Mouse (Mus musculus): Measurements from ENCODE around the gene Klrb1b.
A peak's percentile ranks its signal among the peaks of the same experiment; 100 is the strongest.
"Not testable (repeated sequence)": the region's sequence is repeated elsewhere in the genome, so short reads cannot be mapped to it uniquely, and the experiment has no call there.

Gene Klrb1b

GRCm38 (mm10) chr6:128841327-128842089 is 15.4 kb upstream of the Klrb1b start:
- DNase-seq (ENCODE audit: low read depth, low spot score), result no peak

- not testable (repeated sequence) for DNase-seq (ENCODE audit: low read depth, low spot score)
Measured at GRCm38 (mm10) chr6:128840669-128841068, 14.5 kb upstream of the Klrb1b start.

- no peak for DNase-seq (ENCODE audit: low read depth, low spot score)
Measured at GRCm38 (mm10) chr6:128839921-128840320, 13.8 kb upstream of the Klrb1b start.

GRCm38 (mm10) chr6:128839266-128839771 is 13.2 kb upstream of the Klrb1b start:
- no peak for DNase-seq (ENCODE audit: low read depth, low spot score)

- DNase-seq (ENCODE audit: low read depth, low spot score), result peak; percentile 85
Measured at GRCm38 (mm10) chr6:128838342-128839265, 12.5 kb upstream of the Klrb1b start.

GRCm38 (mm10) chr6:128837454-128838341 is 11.6 kb upstream of the Klrb1b start:
- DNase-seq (ENCODE audit: low read depth, low spot score), result no peak

- no peak for DNase-seq (ENCODE audit: low read depth, low spot score)
Measured at GRCm38 (mm10) chr6:128836955-128837334, 10.8 kb upstream of the Klrb1b start.

- DNase-seq (ENCODE audit: low read depth, low spot score), result no peak
Measured at GRCm38 (mm10) chr6:128836191-128836954, 10.2 kb upstream of the Klrb1b start.

GRCm38 (mm10) chr6:128835571-128835970 is 9.4 kb upstream of the Klrb1b start:
- DNase-seq (ENCODE audit: low read depth, low spot score), result no peak

GRCm38 (mm10) chr6:128833046-128833445 is 6.9 kb upstream of the Klrb1b start:
- DNase-seq (ENCODE audit: low read depth, low spot score), result no peak

- no peak for DNase-seq (ENCODE audit: low read depth, low spot score)
Measured at GRCm38 (mm10) chr6:128829837-128830236, 3.7 kb upstream of the Klrb1b start.

GRCm38 (mm10) chr6:128826781-128827180 is 650 bp upstream of the Klrb1b start:
- DNase-seq (ENCODE audit: low read depth, low spot score), result no peak

GRCm38 (mm10) chr6:128818083-128818802 is 7.9 kb downstream of the Klrb1b start:
- DNase-seq (ENCODE audit: low read depth, low spot score), result no peak

GRCm38 (mm10) chr6:128808532-128808931 is 17.6 kb downstream of the Klrb1b start:
- no peak for DNase-seq (ENCODE audit: low read depth, low spot score)

GRCm38 (mm10) chr6:128807021-128807420 is 19.1 kb downstream of the Klrb1b start:
- no peak for DNase-seq (ENCODE audit: low read depth, low spot score)

- DNase-seq (ENCODE audit: low read depth, low spot score), result not testable (repeated sequence)
Measured at GRCm38 (mm10) chr6:128804823-128805640, 21.1 kb downstream of the Klrb1b start.

GRCm38 (mm10) chr6:128802999-128803857 is 22.9 kb downstream of the Klrb1b start:
- DNase-seq (ENCODE audit: low read depth, low spot score), result peak; percentile 99

GRCm38 (mm10) chr6:128802557-128802956 is 23.6 kb downstream of the Klrb1b start:
- no peak for DNase-seq (ENCODE audit: low read depth, low spot score)

Data from telencephalon, adult 2 months (tissue).